ENCODE assay signal across 26 mouse cellular contexts in genomic region chr2:163554996-163555395, GRCm38 (mm10). TPM values are rescaled to one million over a fixed set of nuclear protein-coding genes. Genes with fewer than 3 reads are reported as not detected.
DNase-seq lines count a peak whose midpoint lies in the region; ATAC-seq and TF ChIP-seq lines count a peak whose summit lies in the region.
"Had no signal": no experiment of that assay in that cellular context is flagged by ENCODE, and none has a peak within 500 bp of the region (broad histone marks: within the 10 kb centered on the region; RNA-seq: fewer than 3 reads in every experiment).

No protein-coding gene starts in this region.

- WGBS in kidney, postnatal 0 days, result 61% methylated on average over 6 of the region's 6 CpGs
- WGBS in liver, embryonic 12.5 days (ENCODE audit: insufficient replicate concordance), result 61% methylated on average over 6 of the region's 6 CpGs

- TF ChIP-seq CTCF in kidney, postnatal 0 days (IDR thresholded peaks at IDR 0.05; ENCODE audit: low read depth), result no peak

- no peak for ATAC-seq in kidney, postnatal 0 days (replicated peaks; ENCODE audit: low FRiP score, low read depth)
- ATAC-seq in liver, embryonic 12.5 days, result no peak
- ATAC-seq in CD4-positive, CD25-positive, alpha-beta regulatory T cell, adult 4 months, result no peak

- H3K9me3 ChIP-seq in kidney, postnatal 0 days (replicated peaks; ENCODE audit: low read length), result no peaks in the 10 kb centered on the region
- no peaks in the 10 kb centered on the region for H3K9me3 ChIP-seq in liver, embryonic 12.5 days (replicated peaks)
- H3K9me3 ChIP-seq: forebrain, embryonic 12.5 days; heart, embryonic 15.5 days; hindbrain, embryonic 15.5 days; midbrain, embryonic 12.5 days; neural tube, embryonic 15.5 days had no signal

- DNase-seq in adrenal gland, postnatal 14 days, result peak; percentile 45
- no peak for DNase-seq in adrenal gland, adult 18-20 months (ENCODE audit: low spot score in 2 of 2)
- DNase-seq in kidney, postnatal 0 days (ENCODE audit: low spot score), result no peak
- no peak for DNase-seq in kidney, adult 8-10 months
- no peak for DNase-seq in left cerebral cortex, adult 18-20 months (ENCODE audit: low spot score in 2 of 2)
- DNase-seq: cerebellum, adult 11-12 months; cerebellum, postnatal 10 days; gastrocnemius, postnatal 36 days; heart, adult 2 months; lung, adult 18-20 months; lung, postnatal 10 days; thymus, adult 2 months; thymus, postnatal 4 days had no signal

- H3K36me3 ChIP-seq in kidney, postnatal 0 days (ENCODE audit: insufficient read depth, low read length), result no peaks in the 10 kb centered on the region
- no peaks in the 10 kb centered on the region for H3K36me3 ChIP-seq in liver, embryonic 12.5 days
- H3K36me3 ChIP-seq: forebrain, embryonic 12.5 days; heart, embryonic 15.5 days; hindbrain, embryonic 15.5 days; midbrain, embryonic 12.5 days; neural tube, embryonic 15.5 days had no signal

- no peak overlapping the region for H3K9ac ChIP-seq in kidney, postnatal 0 days (ENCODE audit: low read depth, low read length)
- no peak overlapping the region for H3K9ac ChIP-seq in liver, embryonic 12.5 days
- H3K9ac ChIP-seq: forebrain, embryonic 12.5 days; heart, embryonic 15.5 days; hindbrain, embryonic 15.5 days; midbrain, embryonic 12.5 days; neural tube, embryonic 15.5 days had no signal

- no peaks in the 10 kb centered on the region for H3K27me3 ChIP-seq in kidney, postnatal 0 days (ENCODE audit: insufficient read depth, low read length)
- no peaks in the 10 kb centered on the region for H3K27me3 ChIP-seq in liver, embryonic 12.5 days (replicated peaks)
- H3K27me3 ChIP-seq: hindbrain, embryonic 15.5 days; midbrain, embryonic 12.5 days; neural tube, embryonic 15.5 days had no signal

- no peaks in the 10 kb centered on the region; the same call in 1 of the 2 replicates for H3K4me1 ChIP-seq in kidney, postnatal 0 days (replicated peaks; ENCODE audit: insufficient read depth, low read length)
- H3K4me1 ChIP-seq in liver, embryonic 12.5 days, result peaks cover 40% of the 10 kb centered on the region
- H3K4me1 ChIP-seq: forebrain, embryonic 12.5 days; heart, embryonic 15.5 days; midbrain, embryonic 12.5 days had no signal

- no peak overlapping the region for H3K4me3 ChIP-seq in kidney, postnatal 0 days (replicated peaks; ENCODE audit: low read depth, low read length)
- no peak overlapping the region for H3K4me3 ChIP-seq in liver, embryonic 12.5 days
- H3K4me3 ChIP-seq: forebrain, embryonic 12.5 days; heart, adult 2 months; heart, embryonic 15.5 days; hindbrain, embryonic 15.5 days; midbrain, embryonic 12.5 days; neural tube, embryonic 15.5 days had no signal

- H3K27ac ChIP-seq in kidney, postnatal 0 days, result peak overlapping the region; percentile 50; the same call in 1 of the 2 replicates
- H3K27ac ChIP-seq in liver, embryonic 12.5 days, result peak overlapping the region; percentile 46
- H3K27ac ChIP-seq: forebrain, embryonic 12.5 days; heart, adult 2 months; heart, embryonic 15.5 days; hindbrain, embryonic 15.5 days; midbrain, embryonic 12.5 days; neural tube, embryonic 15.5 days; stomach, postnatal 0 days had no signal

- no peak overlapping the region for H3K4me2 ChIP-seq in kidney, postnatal 0 days (ENCODE audit: low read length)
- no peak overlapping the region for H3K4me2 ChIP-seq in liver, embryonic 12.5 days
- H3K4me2 ChIP-seq: forebrain, embryonic 12.5 days; heart, embryonic 15.5 days; hindbrain, embryonic 15.5 days; midbrain, embryonic 12.5 days; neural tube, embryonic 15.5 days had no signal

RNA-seq across cellular contexts. Expression of gene Ttpal, which starts 47.1 kb away (rescaled TPM):
- total RNA-seq in adrenal gland, postnatal 14 days (2021), result 29.9 and 33.4 TPM in 2 replicates
- total RNA-seq in adrenal gland, adult 18-20 months (2021), result 10 to 100 TPM; 29.2 to 34.0 TPM
- 18.1 and 19.7 TPM in 2 replicates for polyA plus RNA-seq in kidney, postnatal 0 days (2015; fragmentation: Nextera tagmentation; extraction: Ambion mirVana)
- 18.2 and 20.4 TPM in 2 replicates for polyA plus RNA-seq in liver, embryonic 12.5 days (2016; fragmentation: Nextera tagmentation; extraction: Ambion mirVana)
- total RNA-seq in left cerebral cortex, adult 18-20 months (2021), result 10 to 100 TPM; 66.3 to 68.8 TPM
- 10 to 100 TPM; 43.3 to 74.1 TPM for polyA plus RNA-seq in CD4-positive, CD25-positive, alpha-beta regulatory T cell, adult 4 months (2017; shearing (Covaris generic))

RNA-seq across cellular contexts. Expression of gene Hnf4a, which starts 48.4 kb away (rescaled TPM):
- total RNA-seq in adrenal gland, postnatal 14 days (2021), result 2.0 and 28.1 TPM in 2 replicates
- total RNA-seq in adrenal gland, adult 18-20 months (2021), result under 1 TPM in 1 of 2 experiments, not detected in 1; 0.73 TPM
- 21.6 and 24.3 TPM in 2 replicates for polyA plus RNA-seq in kidney, postnatal 0 days (2015; fragmentation: Nextera tagmentation; extraction: Ambion mirVana)
- 15.1 and 15.4 TPM in 2 replicates for polyA plus RNA-seq in liver, embryonic 12.5 days (2016; fragmentation: Nextera tagmentation; extraction: Ambion mirVana)
- total RNA-seq in left cerebral cortex, adult 18-20 months (2021), result not detected
- not detected for polyA plus RNA-seq in CD4-positive, CD25-positive, alpha-beta regulatory T cell, adult 4 months (2017; shearing (Covaris generic))
- total RNA-seq: gastrocnemius, postnatal 36 days; heart, adult 2 months; layer of hippocampus, postnatal 10 days; left cerebral cortex, adult 8-10 months had no signal
- polyA plus RNA-seq: cortical plate, adult 2 months; embryonic facial prominence, embryonic 11.5 days; forebrain, embryonic 12.5 days; heart, adult 2 months; heart, embryonic 15.5 days; limb, embryonic 11.5 days; midbrain, embryonic 12.5 days had no signal
